Mouse (Mus musculus): Measurements from ENCODE around the gene Cnksr1. TPM values are rescaled to one million over a fixed set of nuclear protein-coding genes. Genes with fewer than 3 reads are reported as not detected.

Gene Cnksr1
- total RNA-seq, 2 experiments from 2014 or later, result 33.7 to 36.3 TPM

GRCm38 (mm10) chr4:134254835-134255234 is 16.6 kb upstream of the Cnksr1 start:
- DNase-seq, result no peak
- intact Hi-C loops (cut with DNase I), result loop anchor here (5.0 kb wide), 1 partner anchor 222 kb away; no protein-coding TSS in a partner anchor

GRCm38 (mm10) chr4:134253722-134254324 is 15.6 kb upstream of the Cnksr1 start, which contains the start of gene Grrp1:
Gene Grrp1 (minus strand): TSS chr4:134254106.
- no peak for DNase-seq
- intact Hi-C loops (cut with DNase I), result loop anchor here (5.0 kb wide), 1 partner anchor 223 kb away; no protein-coding TSS in a partner anchor

GRCm38 (mm10) chr4:134252911-134253721 is 14.9 kb upstream of the Cnksr1 start:
- no peak for DNase-seq
- intact Hi-C loops (cut with DNase I), result loop anchor here (5.0 kb wide), 1 partner anchor 224 kb away; no protein-coding TSS in a partner anchor

GRCm38 (mm10) chr4:134252131-134252910 is 14.1 kb upstream of the Cnksr1 start:
- no peak for DNase-seq
- intact Hi-C loops (cut with DNase I), result loop anchor here (5.0 kb wide), 1 partner anchor 225 kb away; no protein-coding TSS in a partner anchor

- no peak for DNase-seq
- intact Hi-C loops (cut with DNase I), result loop anchor here (2.0 to 5.0 kb wide), 2 partner anchors 39 to 226 kb away; no protein-coding TSS in a partner anchor
Observed at GRCm38 (mm10) chr4:134251241-134252130, 13.3 kb upstream of the Cnksr1 start.

GRCm38 (mm10) chr4:134250930-134251240 is 12.7 kb upstream of the Cnksr1 start:
- no peak for DNase-seq
- intact Hi-C loops (cut with DNase I), result loop anchor here (2.0 to 5.0 kb wide), 2 partner anchors 40 to 226 kb away; no protein-coding TSS in a partner anchor

GRCm38 (mm10) chr4:134250116-134250929 is 12.1 kb upstream of the Cnksr1 start:
- no peak for DNase-seq

GRCm38 (mm10) chr4:134249651-134250050 is 11.5 kb upstream of the Cnksr1 start:
- DNase-seq, result peak; percentile 66 to 67
- intact Hi-C loops (cut with DNase I), result loop anchor here (2.0 to 5.0 kb wide), 4 partner anchors 41 to 228 kb away; partner anchors contain the start of gene Cep85

More at GRCm38 (mm10) chr4:134250116-134250929, 12.1 kb upstream of the Cnksr1 start:
- intact Hi-C loops (cut with DNase I), result loop anchor here (2.0 to 5.0 kb wide), 2 partner anchors 40 to 227 kb away; no protein-coding TSS in a partner anchor

- intact Hi-C loops (cut with DNase I), result loop anchor here (5.0 kb wide), 2 partner anchors 59 to 126 kb away; partner anchors contain the start of gene Cep85
- no peak for DNase-seq
Observed at GRCm38 (mm10) chr4:134246719-134247258, 8.6 kb upstream of the Cnksr1 start, which contains the start of gene Gm30191. Gene Gm30191 (plus strand): TSS chr4:134246935.

- DNase-seq, result no peak
- intact Hi-C loops (cut with DNase I), result loop anchor here (5.0 kb wide), 2 partner anchors 59 to 126 kb away; partner anchors contain the start of gene Cep85
Observed at GRCm38 (mm10) chr4:134246256-134246655, 8.1 kb upstream of the Cnksr1 start.

GRCm38 (mm10) chr4:134245148-134245843 is 7.1 kb upstream of the Cnksr1 start, which contains the start of gene Zfp593:
Gene Zfp593 (minus strand): TSS chr4:134245592.
- intact Hi-C loops (cut with DNase I), result loop anchor here (5.0 kb wide), 2 partner anchors 58 to 127 kb away; partner anchors contain the start of gene Cep85

GRCm38 (mm10) chr4:134243516-134244250 is 5.5 kb upstream of the Cnksr1 start, which contains the start of gene E130218I03Rik:
Gene E130218I03Rik (plus strand): TSS chr4:134243662.
- DNase-seq, result peak in 1 of 2 experiments; percentile 4
- intact Hi-C loops (cut with DNase I), result no loop called here

More at GRCm38 (mm10) chr4:134245148-134245843, 7.1 kb upstream of the Cnksr1 start, which contains the start of gene Zfp593:
- DNase-seq, result peak; percentile 92 to 93

GRCm38 (mm10) chr4:134238686-134239085 is 487 bp upstream of the Cnksr1 start:
- intact Hi-C loops (cut with DNase I), result no loop called here

GRCm38 (mm10) chr4:134237582-134238278 is 469 bp downstream of the Cnksr1 start:
- intact Hi-C loops (cut with DNase I), result no loop called here

More at GRCm38 (mm10) chr4:134238686-134239085, 487 bp upstream of the Cnksr1 start:
- DNase-seq, result no peak

GRCm38 (mm10) chr4:134234876-134235275 is 3.3 kb downstream of the Cnksr1 start:
- intact Hi-C loops (cut with DNase I), result no loop called here
- DNase-seq, result peak in 1 of 2 experiments; percentile 44

More at GRCm38 (mm10) chr4:134237582-134238278, 469 bp downstream of the Cnksr1 start:
- DNase-seq, result no peak

Measured in gastrocnemius, postnatal 36 days (tissue).